Mouse (Mus musculus): ENCODE measurements around the gene Serpina3b. TPM values are rescaled to one million over a fixed set of nuclear protein-coding genes. Genes with fewer than 3 reads are reported as not detected.

The Serpina3b gene
- polyA plus RNA-seq, 1 experiment from 2014 or later, result not detected

- WGBS, result 81% methylated on average over 3 of the region's 3 CpGs
- Histone ChIP-seq H3K9ac (ENCODE audit: low read length) (no peak overlapping the region), H3K27me3 (replicated peaks; ENCODE audit: control insufficient read depth, insufficient read depth, low read length) (no peaks in the 10 kb centered on the region), H3K27ac (ENCODE audit: low read depth, low read length) (no peak overlapping the region), H3K4me3 (ENCODE audit: low read depth, low read length) (no peak overlapping the region), H3K9me3 (replicated peaks; ENCODE audit: control insufficient read depth, low read length) (no peaks in the 10 kb centered on the region), H3K4me1 (ENCODE audit: control insufficient read depth, insufficient read depth, low read length) (no peaks in the 10 kb centered on the region), H3K36me3 (ENCODE audit: control insufficient read depth, insufficient read depth, low read length) (no peaks in the 10 kb centered on the region), H3K4me2 (ENCODE audit: low read length) (no peak overlapping the region)
- no peak for DNase-seq (ENCODE audit: low spot score)
- ATAC-seq, result no peak
Measured at GRCm38 (mm10) chr12:104186041-104186581, 58.3 kb downstream of the Serpina3b start.

Other genes with a start within 250 kb of the Serpina3b start
- not detected in 2 replicates for gene Serpina1c, start 223.1 kb upstream of the Serpina3b start, polyA plus RNA-seq (2014; fragmentation: Nextera tagmentation; extraction: Ambion mirVana)
- not detected in 2 replicates for gene Serpina1e, start 169.0 kb upstream of the Serpina3b start, polyA plus RNA-seq (2014; fragmentation: Nextera tagmentation; extraction: Ambion mirVana)
- gene Serpina11, start 138.0 kb upstream of the Serpina3b start, polyA plus RNA-seq (2014; fragmentation: Nextera tagmentation; extraction: Ambion mirVana), result not detected in 2 replicates
- not detected in 2 replicates for gene Serpina9, start 114.2 kb upstream of the Serpina3b start, polyA plus RNA-seq (2014; fragmentation: Nextera tagmentation; extraction: Ambion mirVana)
- gene Serpina12, start 83.6 kb upstream of the Serpina3b start, polyA plus RNA-seq (2014; fragmentation: Nextera tagmentation; extraction: Ambion mirVana), result not detected in 2 replicates
- not detected in 2 replicates for gene Serpina5, start 26.9 kb upstream of the Serpina3b start, polyA plus RNA-seq (2014; fragmentation: Nextera tagmentation; extraction: Ambion mirVana)
- not detected in 2 replicates for gene Serpina3a, start 15.3 kb upstream of the Serpina3b start, polyA plus RNA-seq (2014; fragmentation: Nextera tagmentation; extraction: Ambion mirVana)
- not detected in 2 replicates for gene Serpina3c, start 25.9 kb downstream of the Serpina3b start, polyA plus RNA-seq (2014; fragmentation: Nextera tagmentation; extraction: Ambion mirVana)
- gene Serpina3f, start 86.5 kb downstream of the Serpina3b start, polyA plus RNA-seq (2014; fragmentation: Nextera tagmentation; extraction: Ambion mirVana), result 0.39 and 0.45 TPM in 2 replicates
- 0.24 and 0.26 TPM in 2 replicates for gene Serpina3g, start 108.2 kb downstream of the Serpina3b start, polyA plus RNA-seq (2014; fragmentation: Nextera tagmentation; extraction: Ambion mirVana)
- gene Serpina3i, start 135.1 kb downstream of the Serpina3b start, polyA plus RNA-seq (2014; fragmentation: Nextera tagmentation; extraction: Ambion mirVana), result not detected in 2 replicates
- not detected in 2 replicates for gene Serpina3j, start 186.6 kb downstream of the Serpina3b start, polyA plus RNA-seq (2014; fragmentation: Nextera tagmentation; extraction: Ambion mirVana)
- not detected in 2 replicates for gene Serpina3k, start 210.5 kb downstream of the Serpina3b start, polyA plus RNA-seq (2014; fragmentation: Nextera tagmentation; extraction: Ambion mirVana)
- not detected in 2 replicates for gene Serpina3m, start 210.5 kb downstream of the Serpina3b start, polyA plus RNA-seq (2014; fragmentation: Nextera tagmentation; extraction: Ambion mirVana)

Data from forebrain, embryonic 14.5 days (tissue).